Mouse (Mus musculus) CH12.LX (cell line): ENCODE results near the gene Hcn3. TPM values are rescaled to one million over a fixed set of nuclear protein-coding genes. Genes with fewer than 3 reads are reported as not detected.

ENCODE experiments used
- DNase-seq: peaks from one replicate; pipeline ENCODE4 v3.0.0-alpha.2; 2013; ENCODE audit errors: extremely low read depth
- H3K27ac ChIP-seq: 2 replicates; pipeline ENCODE4 v1.5.1; 2012; ENCODE audit warnings: low read depth, mild to moderate bottlenecking, control low read depth, moderate library complexity; ENCODE audit not compliant: insufficient read depth
- H3K27me3 ChIP-seq: replicated peaks from 2 replicates; pipeline ENCODE3; 2012; ENCODE audit warnings: inconsistent platforms
- H3K36me3 ChIP-seq, 2 experiments: replicated peaks in 1 of 2; 2 replicates each; pipeline versions ENCODE3 to v1.6.1; 2012; ENCODE audit warnings: inconsistent platforms in 1 of 2, low read length in 1 of 2, mild to moderate bottlenecking in 1 of 2, mixed read lengths in 1 of 2, moderate library complexity in 1 of 2; ENCODE audit not compliant: control insufficient read depth in 1 of 2, insufficient read depth in 1 of 2
- H3K4me1 ChIP-seq, 2 experiments: 2 replicates each; pipeline ENCODE4 v1.6.1; 2012; ENCODE audit warnings: inconsistent platforms in 1 of 2, moderate library complexity in 1 of 2; ENCODE audit not compliant: insufficient read depth in 2 of 2, control insufficient read depth in 1 of 2
- H3K4me2 ChIP-seq: 2 replicates; pipeline ENCODE4 v1.6.1; 2012; ENCODE audit warnings: low read depth, mild to moderate bottlenecking, control low read depth; ENCODE audit not compliant: poor library complexity, insufficient read depth, severe bottlenecking
- H3K4me3 ChIP-seq, 3 experiments: fragments of 150-350 bp in 1 of 3; sonication (generic) in 1 of 3; replicated peaks in 1 of 3; 2 replicates each; pipeline versions ENCODE3 to v1.5.1; 2011 to 2012; ENCODE audit warnings: low read depth in 2 of 3, low read length in 2 of 3, mild to moderate bottlenecking in 2 of 3, moderate library complexity in 2 of 3, control low read depth in 1 of 3, improper control_type of control experiment in 1 of 3, inconsistent platforms in 1 of 3, mixed read lengths in 1 of 3; ENCODE audit not compliant: poor library complexity in 1 of 3
- H3K79me2 ChIP-seq: replicated peaks from 2 replicates; pipeline ENCODE4 v1.6.1; 2012; ENCODE audit warnings: mild to moderate bottlenecking, moderate library complexity; ENCODE audit not compliant: control insufficient read depth, poor library complexity, insufficient read depth, severe bottlenecking; ENCODE audit errors: extremely low read depth
- H3K9ac ChIP-seq: 2 replicates; pipeline ENCODE4 v1.6.1; 2012; ENCODE audit warnings: low read depth, mild to moderate bottlenecking, control low read depth, moderate library complexity; ENCODE audit not compliant: insufficient read depth
- H3K9me3 ChIP-seq: replicated peaks from 2 replicates; pipeline ENCODE3; 2012; ENCODE audit warnings: low read length, inconsistent platforms, mixed read lengths
- BHLHE40 ChIP-seq: IDR thresholded peaks from 2 replicates; pipeline ENCODE4 v1.6.1; 2011; ENCODE audit warnings: mild to moderate bottlenecking, low read depth, low read length, improper control_type of control experiment
- ELF1 ChIP-seq: IDR thresholded peaks from 2 replicates; pipeline ENCODE4 v1.6.1; 2014; ENCODE audit warnings: low read depth, mild to moderate bottlenecking, inconsistent platforms, low read length, improper control_type of control experiment
- EP300 ChIP-seq: IDR thresholded peaks from 2 replicates; pipeline ENCODE4 v1.6.1; 2011; ENCODE audit warnings: low read length, improper control_type of control experiment
- GABPA ChIP-seq: IDR thresholded peaks from 2 replicates; pipeline ENCODE4 v1.6.1; 2012; ENCODE audit warnings: low read depth, low read length, improper control_type of control experiment, inconsistent platforms; ENCODE audit not compliant: insufficient replicate concordance
- HCFC1 ChIP-seq: IDR thresholded peaks from 2 replicates; pipeline ENCODE4 v1.6.1; 2012; ENCODE audit warnings: low read depth, mild to moderate bottlenecking, inconsistent platforms, low read length, improper control_type of control experiment
- IRF4 ChIP-seq: IDR thresholded peaks from 2 replicates; pipeline ENCODE4 v1.6.1; 2014; ENCODE audit warnings: low read depth, mild to moderate bottlenecking, inconsistent platforms, low read length, improper control_type of control experiment
- JUND ChIP-seq: conservative IDR thresholded peaks from 2 replicates; pipeline ENCODE4 v1.6.1; 2011; ENCODE audit warnings: low read depth, low read length, improper control_type of control experiment
- KAT2A ChIP-seq: IDR thresholded peaks from 2 replicates; pipeline ENCODE4 v1.6.1; 2012; ENCODE audit warnings: low read length, improper control_type of control experiment, inconsistent platforms; ENCODE audit not compliant: insufficient replicate concordance
- MAX ChIP-seq: IDR thresholded peaks from 2 replicates; pipeline ENCODE4 v1.6.1; 2011; ENCODE audit warnings: low read length, improper control_type of control experiment
- MAZ ChIP-seq: IDR thresholded peaks from 2 replicates; pipeline ENCODE4 v1.6.1; 2012; ENCODE audit warnings: low read depth, mild to moderate bottlenecking, inconsistent platforms, low read length, improper control_type of control experiment, moderate library complexity
- MEF2A ChIP-seq: IDR thresholded peaks from 2 replicates; pipeline ENCODE4 v1.6.1; 2014; ENCODE audit warnings: low read depth, mild to moderate bottlenecking, inconsistent platforms, low read length, improper control_type of control experiment, borderline replicate concordance
- MXI1 ChIP-seq: IDR thresholded peaks from 2 replicates; pipeline ENCODE4 v1.6.1; 2011; ENCODE audit warnings: mild to moderate bottlenecking, low read depth, low read length, improper control_type of control experiment
- NELFE ChIP-seq: IDR thresholded peaks from 2 replicates; pipeline ENCODE4 v1.6.1; 2011; ENCODE audit warnings: low read depth, low read length, improper control_type of control experiment
- NRF1 ChIP-seq: IDR thresholded peaks from 2 replicates; pipeline ENCODE4 v1.6.1; 2014; ENCODE audit warnings: low read depth, mild to moderate bottlenecking, inconsistent platforms, low read length, improper control_type of control experiment, moderate library complexity
- POLR2A ChIP-seq: IDR thresholded peaks from 2 replicates; pipeline ENCODE4 v1.6.1; 2011; ENCODE audit warnings: low read depth, mild to moderate bottlenecking, improper control_type of control experiment, low read length
- POLR2AphosphoS2 ChIP-seq: IDR thresholded peaks from 2 replicates; pipeline ENCODE4 v1.6.1; 2011; ENCODE audit warnings: low read depth, low read length, improper control_type of control experiment
- SIN3A ChIP-seq: IDR thresholded peaks from 2 replicates; pipeline ENCODE4 v1.6.1; 2012; ENCODE audit warnings: low read length, improper control_type of control experiment, inconsistent platforms
- TBP ChIP-seq: conservative IDR thresholded peaks from 2 replicates; pipeline ENCODE4 v1.6.1; 2011; ENCODE audit warnings: low read depth, low read length, improper control_type of control experiment
- TCF12 ChIP-seq: IDR thresholded peaks from 2 replicates; pipeline ENCODE4 v1.6.1; 2014; ENCODE audit warnings: low read depth, mild to moderate bottlenecking, inconsistent platforms, low read length, improper control_type of control experiment
- USF1 ChIP-seq: IDR thresholded peaks from 2 replicates; pipeline ENCODE4 v1.6.1; 2014; ENCODE audit warnings: low read depth, mild to moderate bottlenecking, inconsistent platforms, low read length, improper control_type of control experiment
- USF2 ChIP-seq: conservative IDR thresholded peaks from 2 replicates; pipeline ENCODE4 v1.6.1; 2011; ENCODE audit warnings: low read depth, low read length, improper control_type of control experiment
- ZNF384 ChIP-seq: IDR thresholded peaks from 2 replicates; pipeline ENCODE4 v1.6.1; 2012; ENCODE audit warnings: low read depth, low read length, improper control_type of control experiment, inconsistent platforms
- dilution Hi-C: fragments of 300-500 bp; cut with MboI; formaldehyde crosslinking; loops from 2 replicates; pipeline ENCODE4 v1.14.3; 2020; ENCODE audit warnings: low sequenced_read_pairs; ENCODE audit not compliant: extremely low pct_unique_long_range_greater_than_20kb, extremely low pct_ligation_motif_present
- in situ Hi-C: fragments of 300-500 bp; cut with MboI; formaldehyde crosslinking; loops from 3 replicates; pipeline ENCODE4 v1.14.3; 2019; ENCODE audit warnings: low sequenced_read_pairs, low pct_ligation_motif_present, low pct_unique_long_range_greater_than_20kb, mixed read lengths
- polyA plus RNA-seq: library from polyadenylated mRNA; unstranded; fragments of >175 nt; gene quantifications from 2 replicates; pipeline ENCODE4 v1.2.1, GENCODE M21; 2012; ENCODE audit warnings: low read depth; ENCODE audit not compliant: insufficient read length
- total RNA-seq, 2 experiments: library from RNA; depleted of rRNA; stranded (reverse); fragments of 300-350 nt in 1 of 2; fragments of >200 nt in 1 of 2; gene quantifications; 2 replicates each; pipeline ENCODE4 v1.2.3; 2012 to 2014

The Hcn3 gene
- total and polyA plus RNA-seq, 3 experiments = 1.7 to 3.2 (median 2.0) TPM

DNA sequence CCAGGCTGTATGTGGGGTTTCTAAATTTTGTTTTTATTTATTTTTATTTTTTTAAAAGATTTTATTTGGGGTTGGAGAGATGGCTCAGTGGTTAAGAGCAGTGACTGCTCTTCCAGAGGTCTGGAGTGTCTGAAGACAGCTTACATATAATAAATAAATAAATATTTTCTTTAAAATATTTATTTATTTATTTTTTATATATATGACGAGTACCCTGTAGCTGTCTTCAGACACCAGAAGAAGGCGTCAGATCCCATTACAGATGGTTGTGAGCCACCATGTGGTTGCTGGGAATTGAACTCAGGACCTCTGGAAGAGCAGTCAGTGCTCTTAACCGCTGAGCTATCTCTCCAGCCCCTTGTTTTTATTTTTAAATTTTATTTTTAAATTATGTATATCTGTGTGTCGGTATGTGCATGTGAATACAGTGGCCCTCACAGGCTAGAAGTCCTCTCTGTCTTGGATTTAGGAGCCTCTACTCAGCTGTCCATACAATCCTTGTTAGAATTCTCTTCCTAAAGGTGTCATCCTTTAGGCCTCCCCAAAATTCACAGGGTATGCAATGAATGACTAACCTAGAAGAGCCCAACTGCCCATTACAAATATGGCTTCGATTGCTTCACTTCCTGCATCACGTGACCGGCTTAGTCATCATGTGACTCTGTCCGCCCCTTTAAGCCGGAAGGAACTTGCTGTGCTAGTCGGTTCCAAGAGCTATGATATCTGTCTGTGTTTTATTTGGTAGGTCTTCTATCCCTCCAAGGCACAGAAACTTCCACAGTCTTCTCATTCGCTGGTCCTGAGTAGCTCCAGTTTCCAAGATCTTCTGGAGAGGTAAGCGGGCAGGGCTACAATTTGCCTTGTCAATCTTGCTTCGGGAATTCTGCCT lies 42.5 kb upstream of the Hcn3 start, which contains the start of gene Gba:
Gene Gba, plus strand, starts transcription at position 676 of the 889 bp plus-strand sequence.
- Histone ChIP-seq H3K27me3 (no peaks in the 10 kb centered on the region), H3K27ac (no peak within 1 kb of the TSS)
- in situ Hi-C loops = no loop called here
- TF ChIP-seq POLR2AphosphoS2 (no peak), ZNF384 (no peak), USF1 (peak; percentile 100), SIN3A (peak; percentile 100), NELFE (peak; percentile 60; the same call in 1 of the 2 replicates), KAT2A (peak; percentile 89; the same call in 1 of the 2 replicates), MAZ (no peak), TCF12 (peak; percentile 55), IRF4 (no peak), BHLHE40 (peak; percentile 94), EP300 (no peak), GABPA (no peak; the same call in 1 of the 2 replicates), NRF1 (peak; percentile 73), TBP (peak; percentile 52; the same call in 1 of the 2 replicates), MEF2A (peak; percentile 24; the same call in 1 of the 2 replicates), POLR2A (peak; percentile 63), MXI1 (peak; percentile 68; the same call in 1 of the 2 replicates), JUND (no peak), USF2 (peak; percentile 100), ELF1 (peak; percentile 98), MAX (peak; percentile 99), HCFC1 (peak; percentile 99)
- TF ChIP-seq, all 38 proteins: peak for 15
- Histone ChIP-seq H3K4me2 (peak within 1 kb of the TSS; percentile 86), H3K4me1 (peaks cover 3 to 9% of the 10 kb centered on the region in 2 experiments), H3K4me3 (peak within 1 kb of the TSS; percentile 74 to 100 (median 75)), H3K9me3 (no peaks in the 10 kb centered on the region), H3K79me2 (peaks cover 5% of the 10 kb centered on the region; the same call in 1 of the 2 replicates), H3K36me3 (peaks cover 33 to 38% of the 10 kb centered on the region in 2 experiments), H3K9ac (peak within 1 kb of the TSS; percentile 97)
- peak; percentile 96 for DNase-seq
- dilution Hi-C loops = no loop called here
